Mouse (Mus musculus) lung, postnatal 25 days (tissue): Measurements from ENCODE around the gene Cdc25a.
A peak's percentile ranks its signal among the peaks of the same experiment; 100 is the strongest.

Experiments
- DNase-seq: peaks from one replicate; pipeline ENCODE4 v3.0.0; 2022; ENCODE audit warnings: low spot score

Gene Cdc25a

GRCm38 (mm10) chr9:109874797-109875691 lies at the start of gene Cdc25a:
Gene Cdc25a (plus strand): TSS chr9:109875579.
- DNase-seq, result peak; percentile 99

DNA sequence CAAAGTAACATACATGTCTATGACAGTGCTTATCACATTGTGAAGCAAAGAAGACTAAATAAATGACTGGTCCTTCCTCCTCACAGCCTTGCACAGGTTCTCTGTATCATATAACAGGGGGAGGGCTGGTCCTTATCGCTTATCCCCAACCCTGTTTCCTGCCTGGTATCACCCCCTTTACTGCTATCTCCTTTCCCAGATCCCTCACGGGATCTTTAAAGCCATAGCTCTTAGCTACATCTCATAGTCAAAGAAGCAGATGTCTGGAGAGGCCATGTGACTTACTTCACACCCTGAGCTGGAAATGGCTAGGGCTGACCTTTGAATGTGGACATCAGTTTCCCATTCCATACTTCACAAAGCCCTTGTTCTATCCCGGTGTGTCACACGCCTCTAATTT lies 49.6 kb upstream of the Cdc25a start:
- no peak for DNase-seq

DNA sequence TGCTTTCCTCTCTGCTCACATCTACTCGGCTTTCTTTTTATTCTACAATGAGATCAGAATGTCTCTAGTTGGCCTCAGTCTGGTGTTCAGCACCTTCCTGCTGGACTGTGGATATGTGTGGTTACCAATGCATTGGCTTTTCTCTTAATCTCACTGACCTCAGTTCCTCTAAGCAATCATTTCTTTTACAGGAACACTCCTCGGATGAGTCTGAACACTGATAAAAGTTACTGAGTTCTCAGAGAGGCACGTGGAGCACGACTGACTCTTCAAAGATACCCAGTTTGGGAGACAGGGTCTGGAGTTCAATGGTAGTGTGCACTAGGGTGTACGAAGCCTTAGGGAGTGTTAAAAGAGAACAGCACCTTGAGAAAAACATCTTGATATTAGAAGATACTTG lies 49.2 kb upstream of the Cdc25a start:
- DNase-seq, result no peak

GRCm38 (mm10) chr9:109832391-109833087 lies 42.8 kb upstream of the Cdc25a start, which contains the start of gene Nme6:
Gene Nme6 (plus strand): TSS chr9:109832749.
- DNase-seq, result peak; percentile 83

DNA sequence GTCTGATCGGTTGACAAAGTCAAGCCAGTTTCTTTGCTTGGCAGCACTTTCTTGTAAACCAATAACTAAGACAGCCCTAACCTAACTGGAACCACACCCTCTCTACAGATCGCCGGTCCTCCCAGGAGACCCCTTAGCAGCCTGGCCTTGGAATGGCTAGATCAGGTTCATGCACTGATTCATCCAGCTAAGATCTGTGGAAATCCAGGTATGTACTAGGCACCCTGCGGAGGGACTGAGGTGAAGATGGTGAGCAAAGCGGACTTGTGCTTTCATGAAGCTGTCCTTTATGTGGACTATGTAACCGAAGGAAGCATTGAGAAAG lies 42.3 kb upstream of the Cdc25a start:
- DNase-seq, result no peak

DNA sequence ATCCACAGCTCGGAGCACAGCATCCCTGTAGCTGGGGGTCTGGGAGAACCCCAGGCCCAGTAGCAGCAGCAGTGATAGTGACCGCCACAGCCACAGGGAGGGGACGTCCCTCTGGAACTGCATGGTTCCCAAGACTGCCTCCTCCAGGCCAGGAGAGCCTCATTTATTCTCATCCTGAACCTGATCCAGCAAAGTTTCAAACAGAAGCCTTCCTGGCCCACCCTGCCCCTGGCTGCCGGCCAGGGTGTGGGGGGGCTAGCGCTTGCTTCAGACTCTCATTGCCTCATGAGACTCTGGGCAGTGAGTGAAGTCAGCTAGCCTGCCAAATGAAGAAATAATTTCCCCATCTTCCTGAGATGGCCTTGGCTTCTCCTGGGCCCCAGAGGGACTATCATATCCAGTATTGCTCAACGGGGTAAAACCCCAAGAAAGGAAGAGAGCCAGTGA lies 26.0 kb upstream of the Cdc25a start, which contains the start of gene Camp:
Camp (minus strand) TSS at position 306 of the 447 bp plus-strand sequence.
- DNase-seq, result peak; percentile 52

DNA sequence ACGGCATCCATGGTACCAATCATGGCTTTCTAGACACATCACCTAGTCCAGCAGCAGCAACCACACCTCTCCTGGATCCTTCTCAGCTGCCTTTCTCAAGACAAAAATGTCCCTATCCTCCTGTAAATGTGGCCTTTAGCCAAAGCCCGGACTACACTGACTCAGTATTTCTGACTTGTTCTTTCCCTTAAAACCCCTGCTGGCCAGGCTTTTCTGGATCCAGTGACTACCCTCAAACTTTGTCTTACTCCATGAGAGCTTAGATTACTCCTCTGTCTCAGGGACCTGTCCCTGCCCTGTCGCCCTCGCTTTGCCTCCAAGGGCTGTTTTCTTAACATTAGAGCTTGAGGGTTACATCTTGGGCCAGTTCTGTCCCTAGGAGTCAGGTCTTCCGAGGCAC lies 25.3 kb upstream of the Cdc25a start:
- no peak for DNase-seq

DNA sequence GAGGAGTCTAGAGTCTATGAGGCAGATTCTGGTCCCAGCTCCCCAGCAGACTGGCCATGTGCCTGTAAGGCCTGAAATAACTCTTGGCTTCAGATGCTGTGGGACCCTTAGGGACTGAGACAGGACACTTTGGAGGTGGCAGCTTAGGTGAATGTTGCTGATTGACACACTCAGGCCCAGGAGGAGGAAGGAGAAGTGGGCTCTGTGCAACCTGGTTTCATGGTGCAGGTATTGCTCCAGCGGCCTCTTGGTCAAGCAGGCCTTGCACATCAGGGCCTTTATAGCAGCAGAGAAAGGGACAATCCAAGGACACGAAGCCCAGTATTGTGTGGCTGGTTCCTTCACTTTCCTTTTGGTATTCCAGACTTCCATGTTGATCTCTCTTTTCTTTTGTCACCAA lies 21.0 kb upstream of the Cdc25a start:
- DNase-seq, result no peak

DNA sequence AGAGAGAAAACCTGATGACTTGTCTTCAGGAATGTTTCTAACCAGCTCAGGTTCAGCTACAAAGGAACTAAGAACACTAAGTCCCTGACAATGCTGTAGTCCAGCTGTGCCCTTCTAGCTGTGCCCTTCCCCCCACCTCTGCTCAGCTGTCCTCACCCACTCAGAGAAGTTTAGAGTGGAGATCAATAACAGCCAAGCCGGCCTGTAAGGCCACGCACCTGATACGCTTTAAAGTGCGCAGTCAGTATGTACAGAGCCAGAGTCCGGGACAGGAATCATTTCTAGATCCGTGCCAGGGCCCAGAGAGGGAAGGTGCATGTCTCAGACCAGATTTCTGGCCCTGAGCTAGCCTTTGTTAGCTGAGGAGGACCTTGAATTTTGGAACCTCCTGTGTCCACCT lies 19.4 kb upstream of the Cdc25a start:
- no peak for DNase-seq

GRCm38 (mm10) chr9:109862397-109863044 lies 12.9 kb upstream of the Cdc25a start:
- peak; percentile 66 for DNase-seq

DNA sequence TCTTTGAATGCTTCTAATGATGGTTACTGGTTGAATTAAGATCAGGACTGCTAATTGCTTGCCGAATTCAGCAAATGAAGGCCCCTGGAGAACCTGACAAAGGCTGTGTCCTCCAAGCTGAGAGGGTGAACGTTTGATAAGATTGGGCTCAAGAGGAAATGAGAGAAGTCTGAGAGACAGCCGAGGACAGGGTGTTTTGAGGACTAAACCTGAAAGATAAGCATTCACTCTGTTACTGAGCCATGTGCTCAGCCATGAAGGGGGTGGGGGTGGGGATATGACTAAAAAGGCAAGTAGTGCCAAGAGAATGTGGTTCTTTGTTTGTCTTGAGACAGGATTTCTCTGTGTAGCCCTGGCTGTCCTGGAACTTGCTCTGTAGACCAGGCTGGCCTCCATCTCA lies 12.3 kb upstream of the Cdc25a start:
- DNase-seq, result no peak

DNA sequence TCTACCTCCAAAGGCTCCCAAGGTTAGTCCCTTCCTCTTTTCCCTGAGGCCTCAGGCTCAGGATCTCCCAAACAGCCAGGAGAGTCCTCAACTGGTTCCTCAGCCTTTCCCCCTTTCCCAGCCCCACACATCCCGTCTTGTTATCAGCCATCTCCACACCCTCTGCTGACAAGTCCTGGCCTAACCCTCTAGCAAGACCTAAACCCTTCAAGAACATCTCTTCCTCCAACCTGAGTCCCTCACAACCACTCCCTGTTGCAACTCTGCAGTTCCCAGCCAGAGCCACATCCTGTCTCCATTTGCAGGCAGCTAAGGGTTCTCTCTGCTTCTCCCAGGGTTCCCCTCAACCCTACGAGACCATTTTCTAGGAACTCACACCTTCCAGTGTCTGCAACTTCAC lies 9.2 kb upstream of the Cdc25a start:
- DNase-seq, result no peak

GRCm38 (mm10) chr9:109870983-109871572 lies 4.3 kb upstream of the Cdc25a start:
- DNase-seq, result no peak

DNA sequence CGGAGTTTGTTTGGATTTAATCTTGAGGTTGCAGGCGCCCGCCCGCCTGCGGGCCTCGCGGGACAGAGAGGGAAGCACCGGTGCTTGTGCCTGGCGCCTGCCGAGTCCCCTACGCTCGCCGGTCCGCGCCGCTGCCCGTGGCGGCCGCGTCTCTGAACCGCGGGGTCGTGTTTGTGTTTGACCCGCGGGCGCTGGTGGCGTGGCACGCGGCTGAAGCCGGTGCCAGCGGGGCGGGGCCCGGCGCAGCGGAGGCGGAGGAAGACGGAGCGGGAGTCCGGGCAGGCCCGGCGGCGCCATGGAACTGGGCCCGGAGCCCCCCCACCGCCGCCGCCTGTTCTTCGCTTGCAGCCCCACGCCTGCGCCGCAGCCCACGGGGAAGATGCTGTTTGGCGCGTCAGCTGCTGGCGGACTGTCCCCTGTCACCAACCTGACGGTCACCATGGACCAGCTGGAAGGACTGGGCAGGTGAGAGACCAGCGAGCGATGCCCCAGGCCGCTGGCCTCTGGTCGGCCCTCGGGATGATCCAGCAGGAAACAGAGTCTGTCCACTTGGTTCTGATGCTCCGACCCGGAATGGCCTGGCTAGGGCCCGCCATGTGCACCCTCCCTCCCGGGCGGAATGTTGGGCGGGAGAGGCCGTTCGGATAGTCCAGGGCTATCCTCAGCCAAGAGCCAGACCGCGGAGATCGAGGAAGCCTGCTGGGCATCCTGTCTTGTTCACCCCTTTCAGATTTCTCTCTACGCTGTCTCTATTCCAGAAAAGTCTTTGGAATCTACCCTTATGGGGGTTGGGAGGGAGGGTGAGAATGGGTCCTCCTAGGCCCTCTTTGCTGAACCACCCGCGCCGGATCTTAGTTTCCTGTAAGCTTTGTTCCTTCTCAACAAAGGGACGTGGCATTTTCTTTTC lies 569 bp downstream of the Cdc25a start:
- DNase-seq, result peak; percentile 51

DNA sequence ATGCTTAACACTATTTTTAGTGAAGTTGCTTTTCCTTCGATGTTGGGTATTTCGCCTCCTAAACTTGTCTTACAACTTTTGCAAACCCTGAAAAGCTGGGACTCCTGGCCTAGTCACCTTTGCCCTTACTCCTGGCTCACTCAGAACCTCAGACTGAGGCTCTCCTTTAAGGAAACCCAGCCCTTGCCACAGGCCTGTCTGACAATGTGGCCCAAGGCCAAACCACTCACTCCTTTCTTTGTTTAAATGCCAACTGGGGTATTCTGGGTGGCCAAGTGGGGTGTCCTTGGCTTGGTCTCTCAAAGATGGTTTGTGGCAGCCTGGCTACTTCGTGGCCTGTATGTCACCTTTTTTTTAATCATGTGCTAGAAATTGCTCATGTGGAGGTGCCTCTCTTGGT lies 1.4 kb downstream of the Cdc25a start:
- DNase-seq, result no peak

GRCm38 (mm10) chr9:109877666-109878065 lies 2.3 kb downstream of the Cdc25a start:
- DNase-seq, result no peak

DNA sequence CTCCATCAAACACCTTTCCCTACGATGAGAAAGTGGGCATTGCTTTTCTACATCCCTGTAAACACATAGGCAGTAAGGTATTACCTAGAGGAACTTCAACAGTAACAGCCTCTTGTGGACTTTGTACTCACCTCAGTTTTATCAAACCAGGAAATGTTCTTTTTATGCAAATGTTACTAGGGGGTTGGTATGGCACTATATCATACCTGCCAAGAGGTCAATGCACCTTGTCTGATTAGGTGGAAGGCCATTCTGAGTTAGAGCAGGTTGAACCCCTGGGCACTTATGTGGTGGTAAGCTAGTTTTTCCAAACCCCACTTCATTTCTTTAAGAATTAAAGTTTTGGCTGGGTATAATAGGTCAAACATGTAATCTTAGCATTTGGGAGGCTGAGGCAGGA lies 3.9 kb downstream of the Cdc25a start:
- no peak for DNase-seq

DNA sequence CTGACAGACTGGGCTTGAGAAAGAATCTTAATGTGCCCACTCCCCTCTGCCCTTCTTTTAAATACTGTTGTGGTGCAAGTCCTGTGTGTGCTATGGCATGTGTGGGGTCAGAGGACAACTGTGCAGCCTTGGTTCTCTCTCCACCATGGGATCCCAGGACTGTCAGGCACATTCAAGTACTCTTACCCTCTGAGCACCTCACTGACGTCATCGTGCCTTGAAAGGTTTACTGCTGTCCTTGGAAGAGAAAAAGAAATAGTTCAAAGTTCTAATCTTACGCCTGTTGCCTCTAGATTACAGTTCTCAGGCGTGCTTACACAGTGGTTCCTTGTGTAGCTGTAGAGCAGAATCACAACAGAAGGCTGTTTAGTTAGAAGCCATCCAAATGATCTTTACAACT lies 10.9 kb downstream of the Cdc25a start:
- no peak for DNase-seq

DNA sequence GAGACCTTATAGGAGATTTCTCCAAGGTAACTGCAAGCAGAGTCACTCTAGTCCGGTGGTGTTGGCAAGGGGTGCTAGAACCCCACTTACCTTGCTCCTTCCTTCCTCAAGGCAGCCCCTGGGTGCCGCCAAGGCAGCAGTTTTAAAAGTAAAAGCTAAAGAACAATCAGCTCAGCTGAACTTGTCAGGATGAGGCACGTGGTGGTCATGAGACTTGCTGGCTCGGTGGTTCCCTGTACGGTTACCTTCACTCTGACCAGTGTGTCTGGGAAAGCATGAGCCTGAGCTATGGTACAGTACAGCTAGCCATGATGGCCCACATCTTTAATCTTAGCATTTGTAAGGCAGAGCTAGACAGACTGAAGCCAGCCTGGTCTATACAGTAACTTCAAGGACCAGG lies 11.9 kb downstream of the Cdc25a start:
- DNase-seq, result no peak

DNA sequence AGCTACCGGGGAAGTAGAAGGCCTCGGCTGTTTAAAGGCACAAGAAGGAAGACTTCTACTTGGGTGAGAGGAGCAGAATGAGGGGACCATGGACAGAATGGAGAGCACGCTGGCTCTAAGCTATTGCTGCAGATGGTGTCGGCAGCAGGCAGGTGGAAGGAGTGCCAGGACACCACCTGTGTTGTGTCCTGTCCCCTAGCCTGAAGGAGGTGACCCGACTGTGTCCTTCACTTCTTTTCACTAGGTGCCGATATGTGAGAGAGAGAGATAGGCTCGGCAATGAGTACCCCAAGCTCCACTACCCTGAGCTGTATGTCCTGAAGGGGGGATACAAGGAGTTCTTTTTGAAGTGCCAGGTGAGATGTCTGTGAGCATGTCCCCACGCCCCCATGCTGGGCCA lies 16.1 kb downstream of the Cdc25a start:
- no peak for DNase-seq

DNA sequence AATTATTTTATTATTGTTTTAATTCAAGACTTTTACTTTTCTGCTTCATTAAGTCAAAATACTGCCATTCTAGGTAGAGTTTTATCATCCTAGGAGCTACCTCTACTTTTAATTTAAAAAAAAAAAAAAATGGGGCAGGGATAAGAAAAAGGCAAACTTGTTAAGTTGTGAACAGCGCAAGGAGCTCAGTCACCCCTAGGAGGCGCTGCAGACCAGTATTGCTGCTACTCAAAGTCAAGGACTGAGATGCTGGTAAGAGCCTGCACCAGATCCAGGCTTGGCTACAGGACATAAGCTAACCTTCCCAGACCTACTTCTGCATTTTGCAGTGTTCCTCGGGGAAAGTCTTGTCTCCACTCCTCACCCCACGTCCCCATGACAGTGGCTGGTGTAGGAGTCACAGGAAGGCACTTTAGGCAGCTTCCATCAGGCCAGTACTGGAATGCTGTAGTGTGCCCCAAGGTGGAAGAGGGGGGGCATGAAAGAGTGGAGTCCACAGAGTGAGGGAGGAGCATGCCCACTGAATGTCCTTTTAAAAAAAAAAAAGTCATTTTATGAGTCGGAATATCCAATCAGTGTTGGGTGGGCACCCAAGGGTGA lies 17.4 kb downstream of the Cdc25a start:
- DNase-seq, result peak; percentile 75
